Mouse (Mus musculus): ENCODE data around the gene Kit. TPM values are rescaled to one million over a fixed set of nuclear protein-coding genes. Genes with fewer than 3 reads are reported as not detected.

The Kit gene
- polyA plus RNA-seq, 1 experiment = 0.07 TPM

- no peak overlapping the region for H3K4me3 ChIP-seq (replicated peaks)
- no peaks in the 10 kb centered on the region for H3K9me3 ChIP-seq (ENCODE audit: control insufficient read depth, low read length)
Measured at GRCm38 (mm10) chr5:75647046-75647445, 72.3 kb downstream of the Kit start.

DNA sequence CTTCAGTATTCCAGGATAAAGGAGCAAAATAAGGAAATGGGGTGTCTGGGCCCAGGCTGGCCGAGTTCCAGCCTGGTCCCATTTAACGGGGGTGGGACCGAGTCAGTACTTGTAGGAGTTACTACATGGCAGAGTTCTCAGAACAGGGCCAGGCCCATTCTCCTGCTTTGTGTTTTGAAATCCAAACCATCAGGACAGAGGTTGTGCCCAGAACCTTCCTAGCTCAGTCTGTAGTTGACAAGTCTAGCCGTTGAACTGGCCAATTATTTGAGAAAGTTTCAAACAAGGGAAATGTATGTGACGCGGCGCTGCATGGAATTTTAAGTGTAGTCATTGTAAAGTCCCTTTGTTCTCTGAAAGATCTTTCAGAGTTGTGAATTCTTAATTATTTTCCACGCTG lies 75.8 kb downstream of the Kit start:
- no peaks in the 10 kb centered on the region for H3K27me3 ChIP-seq (ENCODE audit: control insufficient read depth)
- no peaks in the 10 kb centered on the region for H3K9me3 ChIP-seq (ENCODE audit: control insufficient read depth, low read length)
- H3K4me3 ChIP-seq (replicated peaks) = no peak overlapping the region
- no peaks in the 10 kb centered on the region for H3K4me1 ChIP-seq (ENCODE audit: control insufficient read depth)
- TF ChIP-seq TAL1 (IDR thresholded peaks at IDR 0.05; ENCODE audit: low read length) (no peak), GATA1 (IDR thresholded peaks at IDR 0.05; ENCODE audit: low read length) (no peak)
- peaks cover 5% of the 10 kb centered on the region for H3K36me3 ChIP-seq (ENCODE audit: control insufficient read depth)

More at GRCm38 (mm10) chr5:75647046-75647445, 72.3 kb downstream of the Kit start:
- H3K27me3 ChIP-seq (ENCODE audit: control insufficient read depth) = no peaks in the 10 kb centered on the region
- TF ChIP-seq TAL1 (IDR thresholded peaks at IDR 0.05; ENCODE audit: low read length) (no peak), GATA1 (IDR thresholded peaks at IDR 0.05; ENCODE audit: low read length) (no peak)
- no peaks in the 10 kb centered on the region for H3K4me1 ChIP-seq (ENCODE audit: control insufficient read depth)
- H3K36me3 ChIP-seq (ENCODE audit: control insufficient read depth) = no peaks in the 10 kb centered on the region; the same call in 1 of the 2 replicates

DNA sequence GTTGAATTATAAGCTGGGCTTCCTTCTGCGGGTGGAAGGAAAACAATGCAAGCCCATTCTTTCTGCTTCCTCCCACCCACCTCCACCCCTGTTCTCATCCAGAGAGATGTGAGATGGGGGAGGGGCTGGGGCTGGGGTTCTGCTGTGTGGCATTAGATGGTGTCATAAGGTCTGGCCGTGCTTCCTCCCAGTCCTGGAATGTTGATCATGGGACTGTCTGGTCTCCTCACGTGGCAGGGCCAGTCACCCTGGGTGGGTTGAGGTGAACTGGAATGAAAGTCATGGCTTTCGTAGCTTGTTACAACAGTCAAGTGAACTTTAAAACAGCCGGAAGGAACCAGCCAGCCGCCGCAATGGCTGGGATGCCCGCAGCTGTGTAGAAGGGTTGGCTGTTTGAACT lies 78.7 kb downstream of the Kit start:
- no peaks in the 10 kb centered on the region for H3K27me3 ChIP-seq (ENCODE audit: control insufficient read depth)
- H3K36me3 ChIP-seq (ENCODE audit: control insufficient read depth) = peaks cover 5% of the 10 kb centered on the region
- no peak overlapping the region for H3K4me3 ChIP-seq (replicated peaks)
- TF ChIP-seq TAL1 (IDR thresholded peaks at IDR 0.05; ENCODE audit: low read length) (no peak), GATA1 (IDR thresholded peaks at IDR 0.05; ENCODE audit: low read length) (no peak)
- no peaks in the 10 kb centered on the region for H3K4me1 ChIP-seq (ENCODE audit: control insufficient read depth)
- H3K9me3 ChIP-seq (ENCODE audit: control insufficient read depth, low read length) = no peaks in the 10 kb centered on the region

DNA sequence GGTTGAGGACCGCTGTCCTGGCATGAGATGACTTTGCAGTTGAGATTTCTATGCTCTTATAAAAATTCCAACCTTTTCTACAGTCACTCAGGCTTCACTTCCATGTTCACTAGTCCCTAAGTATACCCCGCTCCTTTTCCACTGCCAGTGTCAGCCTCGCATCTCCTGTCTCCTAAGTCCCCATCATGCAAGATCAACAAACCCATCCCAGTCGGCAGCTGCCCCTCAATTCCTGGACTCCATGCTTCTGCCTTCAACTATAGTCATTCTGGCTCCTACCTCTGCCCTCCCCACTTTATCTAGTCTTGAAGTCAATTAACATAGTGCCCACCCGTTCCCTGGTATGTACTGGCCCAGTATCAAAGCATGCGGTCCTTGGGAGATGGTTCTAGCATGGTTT lies 83.9 kb downstream of the Kit start:
- TF ChIP-seq GATA1 (IDR thresholded peaks at IDR 0.05; ENCODE audit: low read length) (no peak), TAL1 (IDR thresholded peaks at IDR 0.05; ENCODE audit: low read length) (no peak)
- peaks cover 5% of the 10 kb centered on the region; the same call in 1 of the 2 replicates for H3K27me3 ChIP-seq (ENCODE audit: control insufficient read depth)

GRCm38 (mm10) chr5:75660342-75660741 lies 85.6 kb downstream of the Kit start:
- Histone ChIP-seq H3K4me3 (replicated peaks) (no peak overlapping the region), H3K4me1 (ENCODE audit: control insufficient read depth) (no peaks in the 10 kb centered on the region), H3K36me3 (ENCODE audit: control insufficient read depth) (peaks cover 2% of the 10 kb centered on the region), H3K27me3 (ENCODE audit: control insufficient read depth) (peaks cover 5% of the 10 kb centered on the region; the same call in 1 of the 2 replicates), H3K9me3 (ENCODE audit: control insufficient read depth, low read length) (peaks cover 7% of the 10 kb centered on the region)
- no peak for TF ChIP-seq TAL1 (IDR thresholded peaks at IDR 0.05; ENCODE audit: low read length)
- no peak for TF ChIP-seq GATA1 (IDR thresholded peaks at IDR 0.05; ENCODE audit: low read length)

More for the DNA sequence above, 83.9 kb downstream of the Kit start:
- no peaks in the 10 kb centered on the region for H3K4me1 ChIP-seq (ENCODE audit: control insufficient read depth)
- H3K9me3 ChIP-seq (ENCODE audit: control insufficient read depth, low read length) = peaks cover 7% of the 10 kb centered on the region
- peaks cover 2% of the 10 kb centered on the region for H3K36me3 ChIP-seq (ENCODE audit: control insufficient read depth)
- H3K4me3 ChIP-seq (replicated peaks) = no peak overlapping the region

DNA sequence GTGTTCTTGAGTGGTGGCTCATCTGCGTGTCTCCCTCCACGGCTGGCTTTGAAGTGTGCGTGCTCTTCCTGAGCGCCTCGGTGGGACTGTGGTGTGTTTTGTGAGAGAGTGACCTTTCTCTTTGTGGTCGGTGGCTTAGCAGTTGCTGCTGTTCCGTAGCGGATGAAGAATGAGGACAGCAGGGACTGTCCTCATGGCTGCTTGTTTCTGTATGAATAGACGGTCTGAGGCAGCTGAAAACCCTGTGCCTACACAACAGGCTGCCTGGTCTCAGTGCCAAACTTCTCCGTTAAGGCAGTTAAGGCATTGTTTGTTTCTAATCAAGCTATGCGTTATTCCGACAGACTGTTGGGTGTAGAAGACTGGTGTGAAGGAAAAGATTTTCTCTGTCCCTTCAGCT lies 87.8 kb downstream of the Kit start:
- H3K27me3 ChIP-seq (ENCODE audit: control insufficient read depth) = peaks cover 5% of the 10 kb centered on the region; the same call in 1 of the 2 replicates
- no peaks in the 10 kb centered on the region; the same call in 1 of the 2 replicates for H3K36me3 ChIP-seq (ENCODE audit: control insufficient read depth)
- H3K4me3 ChIP-seq (replicated peaks) = no peak overlapping the region
- peaks cover 7% of the 10 kb centered on the region for H3K9me3 ChIP-seq (ENCODE audit: control insufficient read depth, low read length)
- no peaks in the 10 kb centered on the region for H3K4me1 ChIP-seq (ENCODE audit: control insufficient read depth)
- no peak for TF ChIP-seq GATA1 (IDR thresholded peaks at IDR 0.05; ENCODE audit: low read length)
- no peak for TF ChIP-seq TAL1 (IDR thresholded peaks at IDR 0.05; ENCODE audit: low read length)

DNA sequence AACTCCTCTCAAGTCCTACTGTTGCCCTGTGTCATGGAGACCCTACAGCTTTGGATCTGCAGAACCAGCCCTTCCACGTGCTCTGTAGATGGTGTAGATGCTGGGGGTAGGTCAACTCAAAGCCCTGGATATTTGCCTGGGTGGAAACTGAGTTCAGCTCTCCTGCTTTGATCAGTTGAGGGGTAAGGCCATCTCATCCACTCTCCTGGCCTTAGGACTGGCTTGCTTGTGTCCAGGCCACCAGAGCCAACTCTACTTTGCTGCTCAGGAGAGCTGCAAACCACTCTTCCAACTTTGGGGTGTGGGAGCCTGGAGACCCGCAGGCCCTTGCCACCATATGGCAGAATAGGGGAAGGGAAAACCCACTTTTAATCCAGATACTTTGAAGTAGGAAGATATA lies 89.1 kb downstream of the Kit start:
- peaks cover 5% of the 10 kb centered on the region; the same call in 1 of the 2 replicates for H3K27me3 ChIP-seq (ENCODE audit: control insufficient read depth)
- H3K4me1 ChIP-seq (ENCODE audit: control insufficient read depth) = no peaks in the 10 kb centered on the region
- H3K4me3 ChIP-seq (replicated peaks) = no peak overlapping the region
- TF ChIP-seq TAL1 (IDR thresholded peaks at IDR 0.05; ENCODE audit: low read length) = no peak
- no peak for TF ChIP-seq GATA1 (IDR thresholded peaks at IDR 0.05; ENCODE audit: low read length)
- H3K9me3 ChIP-seq (ENCODE audit: control insufficient read depth, low read length) = peaks cover 7% of the 10 kb centered on the region
- no peaks in the 10 kb centered on the region; the same call in 1 of the 2 replicates for H3K36me3 ChIP-seq (ENCODE audit: control insufficient read depth)

DNA sequence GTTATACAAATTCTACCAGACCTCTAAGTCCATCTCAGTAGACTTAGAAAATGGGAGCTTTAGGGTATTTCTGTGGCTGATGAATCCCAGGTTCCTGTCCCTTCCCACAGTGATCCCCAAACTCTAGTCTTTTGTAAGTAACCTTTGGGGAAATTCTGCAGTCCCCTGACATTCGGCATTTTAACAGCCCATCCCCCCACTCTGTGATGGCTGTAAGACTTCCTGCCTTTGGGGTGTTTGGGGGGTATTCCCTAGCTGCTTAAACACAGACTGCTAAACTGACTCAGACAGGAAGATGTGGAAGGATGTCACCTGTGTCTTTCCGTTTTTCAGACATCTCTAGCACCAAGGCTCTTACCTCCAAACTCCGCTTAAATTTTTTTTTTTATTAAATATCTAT lies 92.4 kb downstream of the Kit start:
- TF ChIP-seq TAL1 (IDR thresholded peaks at IDR 0.05; ENCODE audit: low read length) (no peak), GATA1 (IDR thresholded peaks at IDR 0.05; ENCODE audit: low read length) (no peak)
- Histone ChIP-seq H3K9me3 (ENCODE audit: control insufficient read depth, low read length) (no peaks in the 10 kb centered on the region), H3K36me3 (ENCODE audit: control insufficient read depth) (no peaks in the 10 kb centered on the region), H3K4me1 (ENCODE audit: control insufficient read depth) (no peaks in the 10 kb centered on the region), H3K27me3 (ENCODE audit: control insufficient read depth) (no peaks in the 10 kb centered on the region), H3K4me3 (replicated peaks) (no peak overlapping the region)

DNA sequence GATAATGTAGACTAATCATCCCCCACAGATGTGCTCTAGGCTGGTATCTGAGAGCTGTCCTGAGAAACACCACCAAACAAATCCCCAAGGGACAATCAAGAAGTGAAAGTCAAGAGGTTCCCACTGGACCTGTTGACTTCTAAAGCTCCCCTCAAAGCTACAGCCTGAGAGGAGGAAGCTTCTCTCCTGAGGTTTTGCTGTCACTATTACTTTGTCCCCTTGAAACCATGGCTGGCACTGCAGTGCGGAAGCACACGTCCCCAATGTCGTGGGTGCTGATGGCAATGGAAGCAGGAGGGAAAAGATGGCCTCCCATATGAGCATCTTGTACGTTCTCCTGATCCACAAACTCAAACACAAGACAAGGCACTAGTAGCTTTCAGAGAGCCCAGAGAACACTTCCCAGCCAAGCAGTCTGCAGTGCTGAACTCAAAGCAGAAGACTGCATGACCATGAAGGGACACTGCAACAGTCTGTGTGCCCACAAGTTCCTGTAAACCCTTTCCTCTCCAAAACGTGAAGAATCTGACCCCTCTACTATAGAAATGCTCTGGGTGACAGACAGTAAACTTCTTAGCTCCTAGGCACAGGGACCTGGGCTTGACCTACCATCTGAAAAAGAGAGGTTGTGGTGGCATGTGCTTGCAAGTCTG lies 96.5 kb downstream of the Kit start:
- Histone ChIP-seq H3K9me3 (ENCODE audit: control insufficient read depth, low read length) (no peaks in the 10 kb centered on the region), H3K4me1 (ENCODE audit: control insufficient read depth) (no peaks in the 10 kb centered on the region), H3K4me3 (replicated peaks) (no peak overlapping the region), H3K27me3 (ENCODE audit: control insufficient read depth) (no peaks in the 10 kb centered on the region), H3K36me3 (ENCODE audit: control insufficient read depth) (no peaks in the 10 kb centered on the region)
- TF ChIP-seq TAL1 (IDR thresholded peaks at IDR 0.05; ENCODE audit: low read length) (no peak), GATA1 (IDR thresholded peaks at IDR 0.05; ENCODE audit: low read length) (no peak)
